Mouse (Mus musculus): ENCODE measurements around the gene Dcaf7. TPM values are rescaled to one million over a fixed set of nuclear protein-coding genes. Genes with fewer than 3 reads are reported as not detected.
A peak's percentile ranks its signal among the peaks of the same experiment; 100 is the strongest.
"Not testable (repeated sequence)": the region's sequence is repeated elsewhere in the genome, so short reads cannot be mapped to it uniquely, and the experiment has no call there.

The Dcaf7 gene
- total and polyA plus RNA-seq, 3 experiments: 71.5 to 93.4 (median 79.5) TPM

- TF ChIP-seq TCF12 (IDR thresholded peaks at IDR 0.05; ENCODE audit: low read depth, low read length): peak; percentile 97
- TF ChIP-seq GABPA (IDR thresholded peaks at IDR 0.05; ENCODE audit: insufficient replicate concordance, low read depth, low read length): peak; percentile 81; the same call in 1 of the 2 replicates
- peak; percentile 94 for TF ChIP-seq MYC (IDR thresholded peaks at IDR 0.05; ENCODE audit: low read depth, low read length)
- TF ChIP-seq SIN3A (IDR thresholded peaks at IDR 0.05; ENCODE audit: low read length): peak; percentile 100
- peak; percentile 62; the same call in 1 of the 2 replicates for TF ChIP-seq NRF1 (IDR thresholded peaks at IDR 0.05; ENCODE audit: low read depth, low read length)
- peak; percentile 97 for TF ChIP-seq MXI1 (IDR thresholded peaks at IDR 0.05; ENCODE audit: low read depth, low read length)
- TF ChIP-seq ZMIZ1 (IDR thresholded peaks at IDR 0.05; ENCODE audit: low read depth, low read length): peak; percentile 94
- TF ChIP-seq CHD2 (IDR thresholded peaks at IDR 0.05; ENCODE audit: low read length): peak; percentile 93
- no peak for TF ChIP-seq CTCF (conservative IDR thresholded peaks at IDR 0.05 in 1 of 2, IDR thresholded peaks at IDR 0.05 in 1 of 2; ENCODE audit: low read depth in 2 of 2, low read length in 2 of 2)
- peak; percentile 42; the same call in 1 of the 2 replicates for TF ChIP-seq BHLHE40 (IDR thresholded peaks at IDR 0.05; ENCODE audit: low read depth, low read length)
- no peak; the same call in 1 of the 2 replicates for TF ChIP-seq RCOR1 (conservative IDR thresholded peaks at IDR 0.05; ENCODE audit: low read depth, low read length)
- no peak for TF ChIP-seq PAX5 (IDR thresholded peaks at IDR 0.05; ENCODE audit: low read length)
- peak; percentile 98 for TF ChIP-seq KAT2A (IDR thresholded peaks at IDR 0.05; ENCODE audit: insufficient replicate concordance, low read length)
- peak; percentile 92 for TF ChIP-seq MEF2A (IDR thresholded peaks at IDR 0.05; ENCODE audit: borderline replicate concordance, low read depth, low read length)
- TF ChIP-seq EP300 (IDR thresholded peaks at IDR 0.05; ENCODE audit: low read length): no peak
- TF ChIP-seq POLR2AphosphoS2 (IDR thresholded peaks at IDR 0.05; ENCODE audit: low read depth, low read length): peak; percentile 73
- TF ChIP-seq IRF4 (IDR thresholded peaks at IDR 0.05; ENCODE audit: low read depth, low read length): peak; percentile 91
- TF ChIP-seq SMC3 (IDR thresholded peaks at IDR 0.05; ENCODE audit: low read depth, low read length): peak; percentile 5
- TF ChIP-seq MAFK (IDR thresholded peaks at IDR 0.05; ENCODE audit: insufficient replicate concordance, low read length): peak; percentile 32; the same call in 1 of the 2 replicates
- TF ChIP-seq POLR2A (IDR thresholded peaks at IDR 0.05; ENCODE audit: low read depth, low read length): peak; percentile 88
- TF ChIP-seq CHD1 (IDR thresholded peaks at IDR 0.05; ENCODE audit: low read depth, low read length): peak; percentile 71; the same call in 1 of the 2 replicates
- TF ChIP-seq ZKSCAN1 (IDR thresholded peaks at IDR 0.05; ENCODE audit: borderline replicate concordance, low read depth, low read length): no peak
These were observed 29.4 kb downstream of the Dcaf7 start, which contains the start of gene Taco1 (continued) for GRCm38 (mm10) chr11:106065923-106066571.

DNA sequence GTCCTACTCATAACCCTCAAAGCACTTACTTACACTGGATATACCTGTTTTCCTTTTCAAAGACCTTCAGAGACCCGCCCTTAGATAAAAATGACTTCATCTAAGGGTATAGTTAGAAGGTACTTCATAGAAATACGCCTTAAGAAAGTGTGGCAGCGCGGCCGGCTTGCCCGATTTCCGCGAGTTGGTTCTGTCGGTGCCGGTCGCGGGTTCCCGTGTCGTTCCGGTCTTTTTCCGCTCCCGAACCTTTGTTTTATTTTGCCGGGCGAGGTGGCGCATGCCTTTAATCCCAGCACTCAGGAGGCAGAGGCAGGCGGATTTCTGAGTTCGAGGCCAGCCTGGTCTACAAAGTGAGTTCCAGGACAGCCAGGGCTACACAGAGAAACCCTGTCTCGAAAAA, 29.9 kb downstream of the Dcaf7 start:
- peaks cover 8 to 37% of the 10 kb centered on the region in 2 experiments for H3K36me3 ChIP-seq (replicated peaks in 1 of 2; ENCODE audit: control insufficient read depth in 1 of 2, insufficient read depth in 1 of 2, low read length in 1 of 2)
- H3K79me2 ChIP-seq (replicated peaks; ENCODE audit: control insufficient read depth, extremely low read depth, insufficient read depth, poor library complexity, severe bottlenecking); in situ Hi-C loops (cut with MboI; ENCODE audit: low pct_ligation_motif_present, low pct_unique_long_range_greater_than_20kb, low sequenced_read_pairs); H3K27me3 ChIP-seq (replicated peaks); H3K9me3 ChIP-seq (replicated peaks; ENCODE audit: low read length): not testable (repeated sequence)
- DNase-seq (ENCODE audit: extremely low read depth): peak; percentile 87
- H3K4me1 ChIP-seq (ENCODE audit: control insufficient read depth in 1 of 2, insufficient read depth in 2 of 2): peaks cover 7 to 21% of the 10 kb centered on the region in 2 experiments
- H3K27ac ChIP-seq (ENCODE audit: insufficient read depth, low read depth): peak overlapping the region; percentile 68; the same call in 1 of the 2 replicates
- dilution Hi-C loops (cut with MboI; ENCODE audit: extremely low pct_ligation_motif_present, extremely low pct_unique_long_range_greater_than_20kb, low sequenced_read_pairs): loop anchor here (25.0 kb wide), 1 partner anchor 129 kb away; no protein-coding TSS in a partner anchor
- peak overlapping the region; percentile 86 to 95 (median 89) for H3K4me3 ChIP-seq (replicated peaks in 1 of 3; ENCODE audit: low read depth in 2 of 3, low read length in 2 of 3, poor library complexity in 1 of 3)
- peak overlapping the region; percentile 73 for H3K9ac ChIP-seq (ENCODE audit: insufficient read depth, low read depth)
- peak overlapping the region; percentile 67 for H3K4me2 ChIP-seq (ENCODE audit: insufficient read depth, low read depth, poor library complexity, severe bottlenecking)

Measured in CH12.LX (cell line).